Mouse (Mus musculus) intestine, embryonic 16.5 days (tissue): ENCODE results near the gene Fam234b. TPM values are rescaled to one million over a fixed set of nuclear protein-coding genes. Genes with fewer than 3 reads are reported as not detected.

Source experiments
- ATAC-seq: fragments of 200-750 bp; cut with Nextera tagmentation; 2 replicates; pipeline ENCODE4 v1.8.0; 2017; ENCODE audit warnings: moderate TSS enrichment, moderate library complexity
- H3K27ac ChIP-seq: fragments of 300-500 bp; sonication (generic); 2 replicates; pipeline ENCODE4 v1.5.1; 2014; ENCODE audit warnings: mild to moderate bottlenecking, low read length
- H3K27me3 ChIP-seq: fragments of 300-500 bp; sonication (generic); replicated peaks from 2 replicates; pipeline ENCODE4 v1.6.1; 2014; ENCODE audit warnings: low read length, control low read depth, mixed read lengths; ENCODE audit not compliant: control insufficient read depth, insufficient read depth
- H3K36me3 ChIP-seq: fragments of 300-500 bp; sonication (generic); 2 replicates; pipeline ENCODE4 v1.6.1; 2014; ENCODE audit warnings: low read length, control low read depth; ENCODE audit not compliant: control insufficient read depth, insufficient read depth
- H3K4me1 ChIP-seq: fragments of 300-500 bp; sonication (generic); 2 replicates; pipeline ENCODE4 v1.6.1; 2014; ENCODE audit warnings: low read length, control low read depth, mixed read lengths; ENCODE audit not compliant: control insufficient read depth, insufficient read depth
- H3K4me2 ChIP-seq: fragments of 300-500 bp; sonication (generic); 2 replicates; pipeline ENCODE4 v1.6.1; 2014; ENCODE audit warnings: low read depth, low read length, control low read depth
- H3K4me3 ChIP-seq: fragments of 300-500 bp; sonication (generic); 2 replicates; pipeline ENCODE4 v1.5.1; 2014; ENCODE audit warnings: mild to moderate bottlenecking, low read length
- H3K9ac ChIP-seq: fragments of 300-500 bp; sonication (generic); 2 replicates; pipeline ENCODE4 v1.6.1; 2014; ENCODE audit warnings: low read depth, low read length
- H3K9me3 ChIP-seq: fragments of 300-500 bp; sonication (generic); 2 replicates; pipeline ENCODE4 v1.6.1; 2016; ENCODE audit warnings: low read length, control low read depth; ENCODE audit not compliant: control insufficient read depth
- WGBS: fragments of 180-500 bp; shearing (Covaris S2); extraction: QIAGEN DNeasy Blood & Tissue Kit; methylation state at CpG from one replicate; pipeline ENCODE4 v1.1.7; 2014; 5-methylcytosine and 5-hydroxymethylcytosine counted together
- polyA plus RNA-seq: library from polyadenylated mRNA; unstranded; fragments of >200 nt; fragmentation: Nextera tagmentation; extraction: Ambion mirVana; gene quantifications from 2 replicates; pipeline ENCODE4 v1.2.1, GENCODE M21; 2015

The Fam234b gene
- polyA plus RNA-seq, 1 experiment from 2014 or later = 36.9 TPM

DNA sequence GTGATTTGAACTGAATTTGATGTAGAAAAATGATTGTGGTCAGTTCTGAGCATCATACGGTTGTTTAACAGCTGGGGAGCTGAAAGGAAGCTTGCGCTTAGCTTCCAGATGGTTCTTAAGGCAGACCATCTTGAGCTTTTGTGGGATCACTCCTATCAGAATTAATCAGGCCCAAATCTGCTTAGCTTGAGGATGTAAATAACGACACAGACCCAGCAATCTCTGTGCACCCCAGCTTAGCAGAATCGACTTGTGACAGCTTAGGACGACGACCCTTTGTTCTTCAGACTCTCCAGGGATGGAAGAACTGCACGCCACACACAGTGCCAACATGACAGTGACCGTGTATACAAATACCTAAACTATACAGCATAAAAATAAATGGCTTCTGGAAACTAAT, 47.8 kb downstream of the Fam234b start:
- H3K4me2 ChIP-seq = no peak overlapping the region
- no peaks in the 10 kb centered on the region for H3K27me3 ChIP-seq
- peaks cover 7% of the 10 kb centered on the region; the same call in 1 of the 2 replicates for H3K4me1 ChIP-seq
- 76% methylated on average over 8 of the region's 8 CpGs for WGBS
- ATAC-seq = no peak
- no peaks in the 10 kb centered on the region for H3K9me3 ChIP-seq
- no peak overlapping the region for H3K9ac ChIP-seq
- no peaks in the 10 kb centered on the region for H3K36me3 ChIP-seq
- no peak overlapping the region for H3K27ac ChIP-seq
- no peak overlapping the region for H3K4me3 ChIP-seq

DNA sequence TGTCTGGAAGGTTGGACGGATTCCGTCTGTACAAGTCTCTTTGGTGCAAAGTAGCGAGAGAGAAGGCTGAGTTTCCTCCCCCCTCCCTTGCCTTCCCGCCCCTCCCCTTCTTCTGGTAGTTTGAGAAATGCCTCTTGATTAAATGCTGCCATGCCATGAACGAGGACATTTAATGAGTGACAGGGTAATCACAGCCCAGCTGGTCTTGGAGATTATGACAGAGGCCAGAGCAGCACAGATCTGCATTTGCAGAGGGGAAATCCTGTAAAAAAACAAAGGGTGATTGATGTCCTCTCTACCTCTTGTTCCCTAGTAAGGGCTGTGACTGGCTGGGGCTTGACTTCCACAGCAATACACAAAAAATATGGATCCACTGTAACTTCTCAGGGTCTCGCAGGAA, 50.1 kb downstream of the Fam234b start:
- no peaks in the 10 kb centered on the region for H3K36me3 ChIP-seq
- H3K27ac ChIP-seq = no peak overlapping the region
- no peak overlapping the region for H3K9ac ChIP-seq
- H3K4me1 ChIP-seq = peaks cover 21% of the 10 kb centered on the region
- 47% methylated on average over 6 of the region's 6 CpGs for WGBS
- no peak overlapping the region for H3K4me3 ChIP-seq
- no peak for ATAC-seq
- H3K4me2 ChIP-seq = no peak overlapping the region
- H3K27me3 ChIP-seq = no peaks in the 10 kb centered on the region
- no peaks in the 10 kb centered on the region for H3K9me3 ChIP-seq

DNA sequence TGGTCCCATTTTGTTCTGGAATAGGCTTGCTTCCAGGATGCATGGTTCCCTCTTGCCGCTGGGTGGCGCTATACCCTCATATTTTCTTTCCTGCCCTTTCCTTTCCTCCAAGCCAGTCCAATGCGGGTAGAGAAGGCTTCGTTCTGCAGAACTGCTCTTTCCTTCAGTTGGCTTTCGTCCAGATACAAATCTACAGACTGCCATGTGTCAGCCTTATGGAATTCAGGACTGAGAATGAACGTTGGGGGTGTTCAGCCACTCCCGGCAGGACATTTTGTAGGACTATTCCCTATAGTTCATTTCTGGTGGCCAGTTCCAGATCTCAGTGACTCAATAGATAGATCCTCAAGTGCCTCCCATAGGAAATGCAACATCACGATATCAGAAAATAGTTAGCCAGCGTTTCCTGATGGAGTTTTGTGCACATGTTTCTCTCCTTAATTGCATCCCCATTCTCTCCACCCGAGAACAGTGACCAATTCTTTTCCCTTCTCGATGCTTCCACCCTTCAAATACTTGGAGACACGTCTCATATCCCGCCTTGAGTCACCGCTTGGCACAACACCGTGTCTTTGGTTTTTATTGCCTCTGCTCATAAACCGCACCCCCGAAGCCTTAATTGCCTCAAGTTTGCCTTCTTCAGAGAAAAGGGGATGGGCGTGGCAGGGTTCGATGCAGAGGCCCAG, 52.2 kb downstream of the Fam234b start:
- Histone ChIP-seq H3K4me3 (peak overlapping the region; percentile 15), H3K9me3 (no peaks in the 10 kb centered on the region), H3K4me2 (peak overlapping the region; percentile 49), H3K4me1 (peaks cover 21% of the 10 kb centered on the region), H3K27me3 (no peaks in the 10 kb centered on the region), H3K27ac (peak overlapping the region; percentile 68), H3K36me3 (no peaks in the 10 kb centered on the region), H3K9ac (0 out of 2 replicates have a peak overlapping the region, but pooled peaks have one; percentile 7)
- peak; percentile 86 for ATAC-seq
- 22% methylated on average over 19 of the region's 19 CpGs for WGBS

DNA sequence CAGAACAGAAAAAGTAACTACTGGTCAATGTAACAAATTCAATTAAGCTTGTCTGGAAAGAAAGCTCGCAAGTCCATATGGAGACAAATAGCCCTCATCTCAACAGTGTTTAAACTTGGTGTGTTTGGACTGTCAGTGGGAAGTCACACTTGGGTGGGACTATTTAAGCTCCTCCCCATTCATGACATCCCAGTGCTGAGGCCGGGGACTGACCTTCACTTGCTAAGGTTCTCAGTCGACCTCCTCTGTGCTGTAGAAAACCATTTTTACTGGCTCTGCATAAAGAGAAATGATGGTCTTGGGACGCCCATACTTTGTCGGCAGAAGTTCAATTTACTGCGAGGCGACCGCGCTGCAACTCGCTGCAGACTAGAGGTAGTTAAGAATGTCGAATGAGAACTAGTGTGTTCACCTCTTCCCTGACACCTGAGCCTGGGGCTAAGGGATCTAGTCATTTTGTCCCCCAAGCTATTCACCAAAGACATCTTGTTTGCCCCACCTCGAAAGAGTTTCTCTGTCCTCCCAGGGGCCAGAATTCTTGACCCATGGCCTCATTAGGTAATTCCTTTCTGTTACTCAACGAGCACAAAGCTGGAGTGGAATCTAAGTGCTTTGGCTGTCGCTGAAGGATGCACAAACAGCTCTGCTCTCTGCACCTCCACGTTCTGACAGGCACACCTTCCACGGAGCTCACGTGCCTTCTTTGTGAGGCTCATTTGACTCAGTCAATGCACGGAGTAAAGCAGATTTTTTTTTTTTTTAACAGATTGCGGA, 53.3 kb downstream of the Fam234b start:
- ATAC-seq = no peak
- H3K9me3 ChIP-seq = no peaks in the 10 kb centered on the region
- H3K27me3 ChIP-seq = no peaks in the 10 kb centered on the region
- H3K4me2 ChIP-seq = no peak overlapping the region
- H3K27ac ChIP-seq = peak overlapping the region; percentile 2
- peaks cover 21% of the 10 kb centered on the region for H3K4me1 ChIP-seq
- H3K9ac ChIP-seq = no peak overlapping the region
- WGBS = 68% methylated on average over 19 of the region's 19 CpGs
- no peak overlapping the region for H3K4me3 ChIP-seq
- no peaks in the 10 kb centered on the region for H3K36me3 ChIP-seq

DNA sequence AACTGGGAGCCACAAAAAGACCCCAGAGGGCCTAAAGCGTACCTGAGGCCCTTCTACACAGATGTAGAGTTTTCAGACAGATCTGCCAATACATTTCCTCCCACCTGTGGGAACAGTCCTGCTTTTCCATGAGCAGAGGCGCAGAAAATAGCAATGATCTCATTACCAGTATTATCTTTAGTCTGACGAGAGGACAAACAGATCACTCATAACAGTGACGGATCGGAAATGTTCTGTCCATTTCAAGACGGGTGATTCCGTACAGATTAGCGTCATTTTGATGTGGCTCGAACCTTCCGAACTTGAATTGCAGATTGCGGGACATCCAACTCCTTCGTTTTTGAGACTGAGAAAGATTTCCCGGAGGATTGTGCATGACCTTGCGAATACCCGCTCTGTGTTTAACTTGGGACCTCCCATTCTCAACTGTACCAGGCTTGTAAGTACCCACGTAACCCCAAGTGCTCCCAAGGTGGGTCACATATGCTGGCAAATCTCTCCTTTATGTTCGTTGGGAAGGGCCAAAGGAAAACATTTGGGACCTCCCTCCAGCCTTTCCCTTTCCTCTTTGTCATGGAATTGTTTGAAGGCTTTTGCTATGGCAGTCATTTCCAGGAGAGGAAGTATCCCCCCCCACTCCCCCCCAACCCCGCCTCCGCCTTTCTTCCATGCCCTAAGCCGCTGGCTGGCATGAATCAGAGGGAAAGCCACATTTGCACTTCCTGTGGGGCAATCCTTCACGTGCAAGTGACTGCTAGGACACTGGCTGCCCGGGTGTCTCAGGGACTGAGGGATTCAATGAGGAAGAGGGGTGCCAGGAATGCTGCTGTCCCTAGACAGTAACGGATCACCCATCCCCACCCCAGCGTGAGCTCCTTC, 54.3 kb downstream of the Fam234b start:
- Histone ChIP-seq H3K4me3 (0 out of 2 replicates have a peak overlapping the region, but pooled peaks have one; percentile 10), H3K9ac (peak overlapping the region; percentile 17; the same call in 1 of the 2 replicates), H3K27me3 (no peaks in the 10 kb centered on the region), H3K27ac (peak overlapping the region; percentile 43), H3K36me3 (no peaks in the 10 kb centered on the region), H3K9me3 (no peaks in the 10 kb centered on the region), H3K4me1 (peaks cover 21% of the 10 kb centered on the region), H3K4me2 (peak overlapping the region; percentile 30)
- 55% methylated on average over 24 of the region's 24 CpGs for WGBS
- peak; percentile 29 for ATAC-seq

DNA sequence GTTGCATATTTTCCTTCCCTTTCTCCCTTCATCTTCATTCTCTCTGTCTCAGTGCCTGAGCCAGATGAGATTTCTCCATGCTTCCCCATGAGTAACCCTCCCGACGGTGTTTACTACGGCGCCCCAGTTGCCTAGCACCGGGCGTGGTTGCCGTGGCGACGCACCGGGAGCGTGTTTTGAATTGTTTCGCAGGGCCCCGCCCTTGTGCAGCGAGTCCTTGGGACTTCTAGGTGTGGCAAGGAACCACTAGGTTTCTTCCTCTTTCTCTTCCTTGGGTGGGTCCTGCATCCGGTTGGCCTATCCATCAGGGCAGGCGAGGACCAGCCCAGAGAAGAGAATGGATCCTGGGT, 54.9 kb downstream of the Fam234b start:
- ATAC-seq = peak; percentile 84
- Histone ChIP-seq H3K4me2 (peak overlapping the region; percentile 30), H3K4me1 (peaks cover 21% of the 10 kb centered on the region), H3K36me3 (no peaks in the 10 kb centered on the region), H3K4me3 (no peak overlapping the region), H3K27ac (peak overlapping the region; percentile 43), H3K9ac (peak overlapping the region; percentile 17; the same call in 1 of the 2 replicates), H3K9me3 (no peaks in the 10 kb centered on the region), H3K27me3 (no peaks in the 10 kb centered on the region)
- WGBS = 6% methylated on average over 16 of the region's 16 CpGs

DNA sequence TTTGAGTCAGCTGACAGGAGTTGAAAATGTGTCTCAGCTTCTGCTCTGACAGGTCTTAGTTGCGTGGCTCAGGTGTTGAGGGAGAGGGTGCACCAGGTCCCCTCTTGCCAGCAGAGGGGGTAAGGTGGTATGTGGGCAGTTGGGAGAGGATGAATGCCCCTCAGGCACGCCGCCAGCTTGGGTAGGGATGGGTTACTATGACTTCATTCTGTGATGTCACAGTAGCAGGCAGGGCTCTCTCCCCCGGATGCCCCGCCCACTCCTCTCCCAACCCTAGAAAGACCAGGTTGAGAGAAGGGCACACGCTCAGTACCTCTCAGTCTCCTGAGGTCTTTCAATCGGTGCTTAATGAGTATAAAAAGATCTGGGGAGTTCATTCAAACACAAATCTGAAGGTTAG, 56.4 kb downstream of the Fam234b start, which contains the start of gene Gsg1:
Gene Gsg1, minus strand, starts transcription at position 199 of the 400 bp plus-strand sequence.
- H3K27ac ChIP-seq = peak within 1 kb of the TSS; percentile 29; the same call in 1 of the 2 replicates
- H3K4me1 ChIP-seq = peaks cover 21% of the 10 kb centered on the region
- H3K4me2 ChIP-seq = no peak within 1 kb of the TSS
- 82% methylated on average over 7 of the region's 7 CpGs for WGBS
- H3K36me3 ChIP-seq = no peaks in the 10 kb centered on the region
- H3K4me3 ChIP-seq = no peak within 1 kb of the TSS
- H3K27me3 ChIP-seq = no peaks in the 10 kb centered on the region
- no peak within 1 kb of the TSS for H3K9ac ChIP-seq
- no peak for ATAC-seq
- no peaks in the 10 kb centered on the region for H3K9me3 ChIP-seq

DNA sequence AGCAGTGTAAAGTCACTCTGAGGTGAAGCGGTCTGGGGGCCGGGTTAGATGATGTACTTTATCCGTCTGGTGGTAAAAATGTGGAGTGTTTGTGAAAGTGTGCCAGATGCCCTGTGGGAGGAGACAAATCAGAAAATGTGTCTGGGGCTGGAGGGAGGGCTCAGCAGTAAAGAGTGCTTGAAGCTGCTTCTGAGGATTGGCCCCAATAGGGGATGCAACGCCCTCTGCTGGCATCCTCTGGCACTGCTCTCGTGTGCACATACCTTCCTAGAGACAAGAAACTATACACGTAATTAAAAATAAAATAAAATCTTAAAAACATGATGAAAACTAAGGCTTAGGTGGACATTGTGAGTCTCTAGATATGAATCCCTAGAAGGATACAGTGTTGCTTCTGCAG, 62.7 kb downstream of the Fam234b start:
- H3K36me3 ChIP-seq = no peaks in the 10 kb centered on the region
- ATAC-seq = no peak
- H3K9me3 ChIP-seq = peaks cover 6% of the 10 kb centered on the region; the same call in 1 of the 2 replicates
- H3K4me1 ChIP-seq = no peaks in the 10 kb centered on the region
- H3K4me2 ChIP-seq = no peak overlapping the region
- no peak overlapping the region for H3K9ac ChIP-seq
- H3K27ac ChIP-seq = no peak overlapping the region
- no peaks in the 10 kb centered on the region for H3K27me3 ChIP-seq
- WGBS = 87% methylated on average over 6 of the region's 6 CpGs
- no peak overlapping the region for H3K4me3 ChIP-seq

DNA sequence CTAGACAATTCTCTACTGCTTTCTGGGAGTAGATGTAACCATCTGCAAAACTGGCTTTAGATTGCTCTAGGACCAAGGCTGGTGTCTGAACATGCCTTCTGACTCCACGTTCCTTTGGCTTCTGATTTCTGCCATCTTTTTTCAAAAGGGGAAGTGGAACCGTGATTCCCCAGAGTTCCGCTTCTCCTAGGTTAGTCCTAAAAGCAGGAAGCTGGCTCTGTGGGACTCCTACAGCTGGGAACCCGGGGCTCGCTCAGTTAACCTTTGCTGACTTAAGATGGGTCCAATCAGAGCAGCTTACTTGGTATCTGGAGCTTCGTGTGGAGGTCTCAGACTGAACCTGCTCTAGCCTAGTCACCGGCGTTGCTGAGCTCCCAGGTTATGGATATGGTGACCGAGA, 63.3 kb downstream of the Fam234b start:
- no peak for ATAC-seq
- 92% methylated on average over 9 of the region's 9 CpGs for WGBS
- H3K9me3 ChIP-seq = peaks cover 6% of the 10 kb centered on the region; the same call in 1 of the 2 replicates
- H3K4me3 ChIP-seq = no peak overlapping the region
- H3K9ac ChIP-seq = no peak overlapping the region
- H3K4me1 ChIP-seq = no peaks in the 10 kb centered on the region
- H3K27ac ChIP-seq = no peak overlapping the region
- H3K4me2 ChIP-seq = no peak overlapping the region
- H3K36me3 ChIP-seq = no peaks in the 10 kb centered on the region
- no peaks in the 10 kb centered on the region for H3K27me3 ChIP-seq
